Mouse (Mus musculus) olfactory bulb, adult 2 months (tissue): ENCODE measurements around the gene Mob3a.

Source experiments
- CTCF ChIP-seq: fragments of 200-500 bp; IDR thresholded peaks from 2 replicates; pipeline ENCODE4 v1.5.1; 2012; ENCODE audit warnings: low read depth, mild to moderate bottlenecking, low read length, moderate library complexity; ENCODE audit not compliant: insufficient read depth
- POLR2A ChIP-seq: fragments of 200-500 bp; IDR thresholded peaks from 2 replicates; pipeline ENCODE4 v1.6.1; 2012; ENCODE audit warnings: mild to moderate bottlenecking, low read depth, low read length, moderate library complexity; ENCODE audit not compliant: insufficient read depth

GRCm38 (mm10) chr10:80694159-80694938, 7.4 kb downstream of the Mob3a start:
- TF ChIP-seq CTCF (no peak), POLR2A (no peak)
